Mouse (Mus musculus) embryo, embryonic 11 days (tissue): ENCODE measurements around the gene Polh.

Experiments
- DNase-seq: peaks from one replicate; pipeline ENCODE4 v3.0.0-alpha.2; 2015

Polh gene

DNA sequence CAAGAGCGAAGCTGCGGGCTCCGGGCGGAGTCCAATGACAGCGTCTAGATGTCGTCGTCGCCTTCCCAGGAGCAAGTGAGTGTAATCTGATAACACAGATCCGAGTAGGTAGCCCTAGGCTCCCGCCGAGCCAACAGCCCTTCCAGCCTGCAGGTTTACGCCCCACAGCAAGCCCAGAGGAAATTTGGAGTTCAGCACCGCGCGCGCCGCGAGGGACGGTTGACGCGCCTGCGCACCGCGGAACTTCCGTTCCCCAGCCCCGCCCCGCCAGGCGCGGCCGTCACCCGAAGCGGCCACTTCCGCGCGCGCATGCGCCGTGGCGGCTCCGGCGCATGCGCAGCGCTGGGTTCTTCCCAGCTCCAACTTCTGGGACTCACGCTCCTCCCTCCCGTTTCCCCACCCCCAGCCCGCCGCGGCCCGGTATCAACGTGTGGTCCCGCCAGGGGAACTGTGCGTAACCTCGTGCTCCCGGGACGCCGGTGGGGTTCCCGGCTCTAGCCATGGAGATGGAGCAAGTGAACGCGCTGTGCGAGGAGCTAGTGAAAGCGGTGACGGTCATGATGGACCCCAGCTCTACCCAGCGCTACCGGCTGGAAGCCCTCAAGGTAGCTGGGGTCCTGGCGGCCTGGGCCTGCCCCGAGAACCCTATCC is at the start of gene Polh, which contains the start of gene Xpo5:
Gene Polh (minus strand): TSS at position 225 of the 651 bp plus-strand sequence.
Gene Xpo5 (plus strand): TSS at position 362 of the 651 bp plus-strand sequence.
- DNase-seq: peak; percentile 97

DNA sequence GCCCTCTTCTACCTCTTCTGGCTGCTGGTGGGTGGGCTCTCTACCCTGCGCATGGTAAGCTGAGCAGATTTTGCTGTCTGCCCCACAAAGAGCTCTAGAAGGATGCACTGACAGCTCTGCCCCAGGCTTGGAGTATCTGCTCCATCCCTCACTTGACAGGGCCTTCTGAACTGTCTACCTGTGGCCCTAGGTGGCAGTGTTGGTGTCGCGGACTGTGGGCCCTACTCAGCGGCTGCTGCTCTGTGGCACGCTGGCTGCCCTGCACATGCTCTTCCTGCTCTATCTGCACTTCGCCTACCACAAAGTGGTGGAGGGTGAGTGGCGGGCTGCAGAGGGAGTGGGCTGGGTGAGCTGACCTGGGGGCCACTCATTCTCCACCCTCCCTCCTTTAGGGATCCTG is 48.7 kb upstream of the Polh start:
- DNase-seq: no peak

DNA sequence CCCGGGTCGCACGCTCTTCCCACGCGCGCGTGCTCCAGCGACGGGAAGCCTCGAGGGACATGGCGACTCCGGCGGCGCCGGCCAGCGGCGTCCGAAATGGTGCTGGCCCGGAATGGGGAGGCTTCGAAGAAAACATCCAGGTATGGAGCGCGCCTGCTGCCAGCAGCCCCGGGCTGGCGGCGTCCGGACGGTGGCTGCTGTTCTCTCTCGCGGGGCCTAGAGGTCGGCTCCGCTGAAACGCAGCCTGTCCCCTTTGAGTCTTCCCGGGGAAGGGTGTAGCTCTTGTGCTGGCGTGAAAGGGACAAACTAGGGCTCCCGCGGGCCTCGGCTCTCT is 45.7 kb upstream of the Polh start:
- DNase-seq: no peak

DNA sequence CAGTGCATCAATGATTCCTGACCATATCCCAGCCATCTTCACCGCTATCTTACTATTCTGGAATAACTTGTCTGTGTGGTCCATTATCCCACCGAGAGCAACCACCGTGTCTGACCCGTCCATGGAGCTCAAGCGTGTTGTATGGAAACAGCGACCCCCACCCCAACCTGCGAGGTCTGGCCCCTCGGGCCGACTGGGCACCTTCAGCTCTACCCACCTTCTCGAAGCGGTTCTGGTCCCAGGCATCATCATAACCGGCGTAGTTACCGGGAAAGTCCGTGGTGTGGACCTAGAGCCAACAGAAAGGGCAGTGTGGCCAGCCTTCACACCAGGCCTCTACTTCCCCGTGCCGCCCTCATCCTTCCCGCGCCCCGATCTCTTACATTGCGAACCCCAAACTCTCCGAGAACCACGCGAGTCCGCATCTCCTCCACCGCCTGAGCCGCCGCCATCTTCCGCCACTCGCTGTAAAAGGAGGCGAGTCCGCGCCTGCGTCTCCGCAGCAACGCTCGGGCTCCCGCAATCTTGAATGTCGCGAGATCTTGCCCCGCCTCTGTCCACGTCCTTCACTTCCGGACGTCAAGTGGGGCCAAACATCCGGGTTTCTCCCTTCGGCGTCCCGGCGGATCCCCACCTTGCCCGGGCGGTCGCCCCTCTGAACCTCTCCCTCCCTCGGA is 45.2 kb upstream of the Polh start, which contains the start of the genes Polr1c and Yipf3:
Gene Polr1c (minus strand): TSS at position 543 of the 677 bp plus-strand sequence.
Gene Yipf3 (plus strand): TSS at position 569 of the 677 bp plus-strand sequence.
- peak; percentile 97 for DNase-seq

DNA sequence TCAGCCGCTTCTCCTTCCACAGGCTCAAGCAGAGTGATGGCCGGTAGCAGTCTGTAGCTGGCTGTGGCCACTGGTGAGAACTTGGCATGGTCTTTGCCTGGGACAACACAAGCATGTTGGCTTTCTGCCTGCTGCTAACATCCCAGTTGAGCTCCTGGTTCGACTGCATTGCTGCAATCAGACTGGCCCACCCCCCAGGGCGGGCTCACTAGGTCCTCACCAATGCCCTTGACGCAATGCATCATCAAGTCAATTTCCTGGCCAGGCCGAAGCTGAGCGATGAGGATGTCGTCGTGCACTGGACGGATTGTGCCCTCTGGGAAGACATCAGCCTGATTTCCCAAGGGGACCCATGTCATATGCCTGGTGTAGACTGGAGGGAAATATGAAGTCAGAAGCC is 42.1 kb upstream of the Polh start:
- no peak for DNase-seq

DNA sequence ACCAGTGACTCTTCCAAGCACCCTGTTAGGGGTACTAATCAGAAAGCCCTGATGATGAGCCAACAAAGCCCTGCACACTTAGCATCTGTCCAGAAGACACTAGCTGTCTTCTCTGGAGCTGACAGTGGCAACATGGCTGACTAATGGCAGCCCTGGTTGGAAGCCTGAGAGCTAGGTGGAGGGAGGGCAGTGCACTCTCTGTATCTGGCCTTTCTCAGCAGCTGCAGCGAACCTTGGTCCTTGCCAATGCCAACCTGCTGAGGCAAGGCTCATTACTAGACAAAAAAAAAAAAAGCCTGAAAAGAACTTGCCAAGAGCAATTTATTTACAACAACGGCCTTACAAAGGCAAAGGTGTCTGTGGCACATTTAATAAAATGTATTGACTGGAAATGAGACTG is 41.2 kb upstream of the Polh start:
- DNase-seq: no peak

DNA sequence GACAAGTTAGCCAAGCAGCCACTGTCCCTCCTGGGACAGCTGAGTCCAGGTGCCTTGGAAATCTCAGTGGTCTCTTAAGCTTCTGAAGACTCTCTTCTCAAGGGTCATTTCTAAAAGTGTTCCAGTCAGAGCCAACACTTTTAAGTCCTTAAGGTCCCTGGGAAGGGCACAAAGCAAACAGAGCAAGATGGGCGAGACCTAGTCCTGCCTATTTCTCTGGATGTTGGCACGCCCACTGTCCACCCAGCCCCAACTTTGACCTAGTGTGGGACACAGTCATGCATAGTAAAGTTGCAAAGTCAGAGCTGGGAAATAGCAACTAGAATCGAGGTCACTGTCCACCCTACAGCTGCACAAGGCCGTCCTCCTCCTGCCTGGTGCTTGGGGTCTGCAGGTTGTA is 40.5 kb upstream of the Polh start:
- no peak for DNase-seq

DNA sequence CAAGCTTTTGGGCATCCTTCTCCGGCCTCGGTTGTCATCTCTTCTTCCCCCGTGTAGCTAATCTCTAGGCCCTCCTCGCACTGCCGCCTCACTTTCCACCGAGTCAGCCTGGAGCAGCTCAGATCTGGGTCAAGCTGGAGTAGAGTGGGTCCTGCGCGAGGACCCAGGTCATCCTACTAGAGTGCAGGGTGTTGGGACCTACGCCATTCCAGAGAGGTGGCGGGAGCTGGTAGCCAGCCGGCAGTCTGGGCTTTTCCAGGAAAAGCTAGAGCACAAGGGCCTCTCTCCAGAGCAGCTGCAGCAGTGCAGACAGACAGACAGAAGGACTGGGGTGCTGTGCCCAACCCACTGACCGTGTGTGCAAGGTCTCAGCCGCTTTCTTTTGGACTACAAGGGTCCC is 39.8 kb upstream of the Polh start:
- DNase-seq: no peak

DNA sequence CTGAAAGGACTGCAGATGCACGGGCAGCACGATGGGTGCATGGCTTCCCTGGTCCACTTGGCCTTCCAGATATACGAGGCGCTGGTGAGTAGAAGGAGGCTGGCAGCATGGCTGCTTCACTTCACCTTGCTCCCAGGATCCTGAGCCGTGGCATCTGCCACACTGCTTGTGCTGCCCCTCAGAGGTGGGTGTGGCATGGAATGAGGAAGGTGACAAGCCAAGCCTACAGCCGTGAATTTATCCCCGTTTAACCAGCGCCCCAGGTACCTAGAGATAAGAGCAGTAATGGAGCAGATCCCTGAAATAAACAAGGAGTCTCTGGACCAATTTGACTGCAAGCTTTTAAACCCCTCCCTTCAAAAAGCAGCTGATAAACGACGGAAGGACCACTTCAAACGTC is 39.0 kb upstream of the Polh start:
- DNase-seq: no peak

DNA sequence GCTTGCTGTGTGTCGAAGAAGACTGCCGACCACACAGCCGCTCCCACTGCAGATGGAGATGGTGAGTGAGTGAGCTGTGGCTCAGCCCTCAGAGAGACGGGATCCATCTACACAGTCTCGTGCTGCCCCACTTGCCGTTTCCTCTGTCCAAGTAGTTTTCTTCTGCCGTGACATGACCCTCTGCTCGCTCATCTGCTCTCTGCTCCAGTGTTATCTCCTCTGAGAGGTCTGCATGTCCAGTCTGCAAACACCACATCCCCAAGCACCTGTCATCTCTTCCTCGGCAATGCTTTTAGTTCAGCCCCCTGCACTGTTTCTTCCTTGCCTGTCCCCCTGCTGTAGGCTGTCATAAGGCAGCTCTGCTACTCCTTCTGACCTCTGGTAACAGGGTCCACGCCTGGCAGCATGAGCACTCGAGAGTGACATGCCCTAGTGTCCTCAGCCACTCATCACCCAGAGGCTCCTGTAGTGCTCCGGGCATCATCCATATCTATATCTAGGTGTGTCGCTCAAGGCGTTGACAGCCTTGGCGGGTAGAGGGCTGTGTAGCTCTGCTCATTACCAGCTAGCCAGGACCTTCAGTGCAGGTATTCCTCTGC is 37.2 kb upstream of the Polh start:
- DNase-seq: no peak

DNA sequence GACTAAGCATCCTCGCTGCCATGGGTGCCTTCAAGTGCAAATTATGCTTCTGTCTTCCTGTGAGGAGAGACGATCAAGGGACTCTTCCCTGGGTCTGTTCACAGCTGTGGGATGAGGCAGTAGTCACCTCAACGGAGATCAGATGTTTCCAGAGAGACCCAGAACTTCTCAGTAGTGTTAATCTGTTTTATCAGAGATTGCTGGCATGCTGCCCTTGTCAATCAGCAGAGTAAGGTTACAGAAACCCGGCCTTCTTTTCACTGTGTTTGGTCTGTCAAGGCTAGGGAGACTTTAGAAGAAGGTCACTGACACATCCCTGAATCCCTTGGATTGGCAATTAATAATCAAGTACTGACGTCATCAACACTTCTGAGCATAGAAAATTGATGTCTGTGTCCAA is 35.0 kb upstream of the Polh start:
- DNase-seq: no peak

DNA sequence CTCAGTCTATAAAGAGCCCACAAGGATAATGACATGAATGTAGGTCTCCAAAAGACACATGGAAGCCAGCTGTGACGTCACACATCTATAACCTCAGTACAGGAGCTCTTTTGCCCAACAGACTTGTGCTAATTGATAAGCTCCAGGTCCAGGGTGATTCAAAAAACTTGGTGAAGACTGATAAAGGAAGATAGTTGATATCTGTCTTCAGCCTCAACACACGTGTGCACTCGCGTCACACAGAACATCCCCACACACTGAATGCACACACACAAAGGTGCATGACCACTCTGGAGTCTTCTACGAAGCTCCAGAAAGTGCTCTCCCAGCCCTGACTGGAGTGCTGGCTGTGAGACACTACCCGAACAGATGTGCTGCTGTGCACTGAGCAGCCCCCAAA is 34.6 kb upstream of the Polh start:
- no peak for DNase-seq

DNA sequence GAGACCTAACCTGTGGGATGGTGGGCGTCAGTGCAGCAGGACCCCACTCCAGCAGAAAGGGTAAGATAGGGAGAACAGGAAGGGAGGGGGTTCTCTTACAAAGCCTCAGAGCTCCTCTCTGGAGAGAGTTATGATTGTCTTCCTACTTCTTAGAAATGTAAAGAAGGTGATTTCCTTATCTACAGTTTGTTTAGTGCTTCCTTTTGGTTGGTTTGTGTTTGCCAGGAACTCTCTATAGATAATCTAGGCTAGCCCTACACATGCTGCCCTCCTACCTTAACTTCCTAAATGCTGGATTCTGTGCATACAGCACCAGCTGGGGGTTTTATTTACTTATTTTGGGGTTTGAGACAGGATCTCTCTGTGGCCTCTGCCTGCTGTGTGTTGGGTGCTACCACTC is 33.6 kb upstream of the Polh start:
- DNase-seq: no peak

DNA sequence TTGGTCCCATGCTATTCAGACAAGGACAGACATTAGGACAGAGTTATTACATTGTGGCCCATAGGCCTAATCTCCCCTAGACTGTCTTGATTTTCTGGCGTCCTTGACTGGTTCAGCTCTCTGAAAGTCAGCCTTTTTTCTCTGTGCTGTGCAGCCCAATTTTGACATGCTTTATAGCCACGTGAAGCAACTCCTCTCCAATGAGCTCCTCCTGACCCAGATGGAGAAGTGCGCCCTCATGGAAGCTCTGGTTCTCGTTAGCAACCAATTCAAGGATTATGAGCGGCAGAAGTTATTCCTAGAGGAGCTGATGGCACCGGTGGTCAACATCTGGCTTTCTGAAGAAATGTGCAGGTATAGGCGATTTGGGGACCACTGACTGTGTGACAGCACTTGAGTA is 25.1 kb upstream of the Polh start:
- no peak for DNase-seq

DNA sequence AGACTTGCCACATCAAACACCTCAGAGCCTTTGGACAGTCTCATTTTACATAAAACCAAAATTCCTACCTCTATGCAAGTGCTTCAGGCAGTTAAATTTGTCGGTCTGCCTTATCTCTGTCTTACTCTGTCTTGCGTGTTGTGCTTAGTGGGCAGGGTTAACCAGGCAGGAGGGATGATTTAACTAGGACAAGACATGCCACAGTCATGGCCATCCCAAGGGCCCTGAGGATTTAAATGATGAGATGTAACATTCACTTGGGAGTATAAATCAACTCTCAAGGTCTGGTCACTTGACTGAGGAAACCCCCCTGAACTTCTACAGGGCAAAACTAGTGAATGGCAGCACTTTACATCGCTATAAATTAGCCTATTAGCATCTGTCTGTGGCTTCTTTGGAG is 19.2 kb upstream of the Polh start:
- no peak for DNase-seq

DNA sequence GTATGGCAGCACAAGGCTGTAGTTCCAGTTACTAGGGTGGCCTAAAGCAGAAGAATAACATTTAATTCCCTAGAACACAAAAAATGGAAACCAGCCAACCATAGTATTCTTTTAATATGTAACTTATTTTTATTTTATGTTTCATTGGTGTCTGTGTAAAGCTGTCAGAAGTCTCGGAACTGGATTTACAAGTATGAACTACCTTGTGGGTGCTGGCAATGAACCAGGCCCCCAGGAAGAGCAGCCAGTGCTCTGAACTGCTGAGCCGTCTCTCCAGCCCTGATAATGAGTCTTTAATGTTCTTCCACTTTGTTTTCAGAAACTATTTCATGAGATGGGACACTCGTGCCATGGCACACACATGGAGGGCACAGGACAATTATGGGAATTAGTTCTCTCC is 8.1 kb upstream of the Polh start:
- DNase-seq: no peak

DNA sequence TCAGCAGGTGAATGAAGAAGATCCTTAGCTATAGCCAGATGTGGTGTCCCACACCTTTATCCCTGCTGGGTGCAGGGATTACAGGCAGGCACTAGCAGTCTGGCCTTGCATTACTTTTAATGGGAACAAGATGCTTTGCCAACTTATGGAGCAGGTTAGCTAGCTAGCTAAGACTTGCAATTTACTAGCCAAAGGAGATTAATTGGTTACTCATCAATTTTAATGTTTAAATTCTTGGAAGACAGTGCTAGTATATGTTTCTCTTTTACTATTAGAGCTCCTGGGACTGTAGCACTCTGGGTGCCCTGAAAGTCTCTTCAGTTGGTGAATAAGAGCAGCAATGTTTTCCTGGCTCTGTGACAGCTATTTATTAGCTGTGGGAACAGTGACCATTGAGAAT is 4.2 kb upstream of the Polh start:
- no peak for DNase-seq

DNA sequence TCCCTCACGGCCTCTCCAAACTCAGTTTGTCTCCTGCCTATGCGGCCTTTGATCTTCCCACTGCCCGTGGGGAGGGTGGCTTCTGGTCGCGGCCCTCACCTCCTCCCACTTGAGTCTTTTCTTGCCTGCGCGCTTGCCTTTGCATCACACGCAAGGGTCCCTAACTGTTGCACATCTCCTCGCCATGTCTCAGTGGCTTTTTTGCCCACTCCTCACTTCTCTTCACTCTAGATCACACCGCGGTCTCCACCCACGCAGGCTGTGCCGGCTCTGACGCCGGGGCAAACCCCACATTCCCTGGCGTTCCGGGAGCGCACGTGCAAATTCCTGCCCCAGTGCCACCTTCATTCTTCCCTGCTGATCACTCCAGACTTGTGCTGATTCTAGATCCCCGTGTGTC is 633 bp upstream of the Polh start:
- DNase-seq: no peak

DNA sequence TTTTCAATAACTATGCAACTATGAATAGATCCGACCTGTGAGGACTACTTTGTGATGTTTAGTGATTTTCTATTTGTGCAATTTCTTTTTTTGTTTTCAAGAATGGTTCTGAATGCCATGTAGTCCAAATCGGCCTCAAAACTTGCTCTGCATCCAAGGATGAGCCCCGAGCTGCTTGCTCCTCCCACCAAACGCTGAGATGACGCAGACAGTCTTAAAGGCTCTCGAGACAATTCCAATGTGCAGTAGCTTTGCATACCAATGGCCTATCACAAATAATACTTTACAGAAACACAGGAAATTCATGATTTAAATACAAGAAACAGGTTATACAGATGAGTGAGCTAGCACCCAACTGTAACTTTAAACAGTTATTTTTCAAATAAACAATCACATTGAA is 1.3 kb downstream of the Polh start:
- no peak for DNase-seq

DNA sequence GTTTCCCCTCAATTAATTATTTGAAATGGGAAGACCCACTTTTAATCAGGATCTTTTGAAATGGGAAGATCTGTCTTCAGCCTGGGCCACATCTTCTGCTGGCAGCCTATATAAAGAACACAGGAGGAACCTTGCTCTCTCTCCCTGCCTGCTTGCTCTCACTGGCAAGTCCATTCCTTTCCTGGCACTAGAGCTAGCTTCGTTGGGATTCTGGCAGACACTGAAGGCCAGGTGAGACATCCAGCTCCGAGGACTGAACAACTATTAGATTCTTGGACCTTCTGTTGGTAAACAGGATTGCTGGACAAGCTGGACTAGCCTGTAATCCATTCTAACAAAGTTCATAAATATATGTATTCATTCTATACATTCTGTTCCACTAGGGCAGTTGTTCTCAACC is 13.6 kb downstream of the Polh start:
- no peak for DNase-seq

DNA sequence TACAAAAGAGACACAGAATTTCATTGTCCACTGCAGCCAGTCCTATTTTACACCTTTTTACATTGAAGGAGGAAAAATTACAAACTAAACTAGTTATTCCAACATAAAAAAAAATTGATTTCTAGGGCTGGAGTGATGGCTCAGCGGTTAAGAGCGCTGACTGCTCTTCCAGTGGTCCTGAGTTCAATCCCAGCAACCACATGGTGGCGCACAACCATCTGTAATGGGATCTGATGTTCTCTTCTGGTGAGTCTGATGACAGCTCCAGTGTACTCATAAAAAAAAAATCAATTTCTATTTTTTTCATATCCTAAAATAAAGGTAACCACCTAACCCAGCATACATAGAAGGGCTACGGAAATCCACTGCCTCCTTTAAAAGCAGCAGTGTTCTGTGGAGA is 20.2 kb downstream of the Polh start:
- DNase-seq: no peak

DNA sequence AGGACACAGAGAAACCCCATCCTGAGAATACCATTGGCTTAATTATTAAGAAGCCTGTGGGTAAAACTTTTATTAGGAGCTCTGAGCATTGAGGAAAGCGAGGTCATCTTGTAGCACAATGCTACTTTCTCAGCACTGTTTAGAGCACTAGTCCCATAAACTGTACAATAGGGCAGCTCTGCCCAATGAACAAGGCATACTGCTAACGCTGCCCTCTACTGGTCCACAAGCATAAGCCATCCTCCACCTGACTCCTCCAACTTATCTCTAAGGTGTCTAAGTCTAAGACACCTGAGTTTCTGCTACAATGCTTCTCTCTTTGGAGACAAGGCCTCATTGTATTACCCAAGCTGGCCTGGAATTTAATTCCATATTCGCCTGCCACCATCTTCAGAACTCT is 31.9 kb downstream of the Polh start:
- DNase-seq: peak; percentile 58

DNA sequence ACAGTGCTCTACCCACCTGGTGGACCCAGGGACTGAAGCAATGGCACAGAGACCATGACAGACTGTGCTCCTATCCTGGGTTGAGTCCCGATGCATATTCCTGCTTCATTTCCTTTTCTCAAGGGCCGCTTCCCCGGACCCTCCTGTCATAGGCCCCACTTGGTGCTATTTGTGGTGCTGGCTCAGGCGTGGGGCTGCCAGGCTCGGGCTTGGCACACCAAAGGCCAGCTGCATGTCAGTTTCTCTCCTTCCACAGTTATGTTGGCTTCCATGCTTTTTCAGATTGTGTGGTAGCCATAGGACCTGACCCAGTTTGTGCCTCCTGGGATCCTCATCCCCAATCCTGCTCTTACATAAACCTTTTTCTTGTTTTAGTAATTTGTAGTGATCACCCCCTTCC is 33.7 kb downstream of the Polh start:
- DNase-seq: no peak

DNA sequence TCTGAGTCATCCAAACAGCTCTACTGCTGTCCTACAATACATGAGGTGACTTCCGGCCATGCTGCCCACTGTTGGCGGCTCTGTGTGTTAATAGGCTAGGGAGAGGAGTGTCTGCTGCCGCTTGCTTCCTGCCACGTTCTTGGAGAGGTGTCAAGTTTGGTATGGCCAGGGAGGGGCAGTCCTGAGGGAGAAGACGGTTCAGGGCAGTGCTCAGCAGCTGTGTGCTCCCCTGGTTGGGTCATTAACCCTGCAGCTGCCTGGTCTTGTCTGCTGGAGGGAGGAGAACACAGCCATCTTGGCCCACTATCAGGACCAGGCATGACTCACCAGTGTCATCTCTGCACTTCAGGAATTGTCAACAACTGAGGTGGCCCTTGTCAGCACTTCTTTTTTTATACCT is 34.1 kb downstream of the Polh start:
- no peak for DNase-seq

DNA sequence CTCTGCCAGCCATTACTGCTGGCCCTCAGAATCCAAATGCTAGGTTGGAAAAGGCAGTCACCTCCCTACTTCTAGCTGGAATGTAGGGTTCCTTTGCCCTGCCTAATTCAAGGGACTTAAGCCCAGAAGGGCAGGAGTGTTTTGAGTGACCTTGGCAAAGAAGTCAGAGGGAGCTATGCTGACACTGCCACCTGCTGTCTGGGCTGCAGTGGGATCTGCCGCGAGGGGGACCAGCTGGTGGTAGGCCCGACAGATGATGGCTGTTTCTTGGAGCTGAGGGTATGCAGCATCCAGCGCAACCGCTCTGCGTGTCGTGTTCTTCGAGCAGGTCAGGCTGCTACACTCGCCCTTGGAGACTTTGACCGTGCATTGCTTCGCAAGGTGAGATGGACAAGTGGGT is 35.4 kb downstream of the Polh start:
- no peak for DNase-seq
